Mouse (Mus musculus): ENCODE data around the gene Katna1. TPM values are rescaled to one million over a fixed set of nuclear protein-coding genes. Genes with fewer than 3 reads are reported as not detected.

The Katna1 gene
- 12.8 and 13.2 TPM in 2 replicates for polyA plus RNA-seq (2021; fragmentation: Nextera tagmentation)
- long read RNA-seq, experiment 1, transcript Katna1-201 (11 exons, 1,774 nt), result major isoform, 122 of 167 reads
- long read RNA-seq, experiment 1, partial matches to known transcripts, result 8 of 167 reads
- long read RNA-seq, experiment 1, other reads (novel, unspliced or antisense), result 37 of 167 reads
- long read RNA-seq, experiment 2, transcript Katna1-201 (11 exons, 1,774 nt), result major isoform, 11 of 20 reads
- long read RNA-seq, experiment 2, partial matches to known transcripts, result 7 of 20 reads
- long read RNA-seq, experiment 2, other reads (novel, unspliced or antisense), result 2 of 20 reads

GRCm38 (mm10) chr10:7725751-7726500, at the start of gene Katna1:
Gene Katna1 (plus strand): TSS chr10:7726000.

GRCm38 (mm10) chr10:7680731-7681301, 45.0 kb upstream of the Katna1 start, which contains the start of the genes Pcmt1 and Lats1:
Gene Pcmt1 (minus strand): TSS chr10:7681136.
Gene Lats1 (plus strand): TSS chr10:7681214.

GRCm38 (mm10) chr10:7792751-7793385, 67.1 kb downstream of the Katna1 start, which contains the start of the genes Ginm1 and Ppil4:
Gene Ginm1 (minus strand): TSS chr10:7792824.
Gene Ppil4 (plus strand): TSS chr10:7792891.

Other genes with a start within 250 kb of the Katna1 start
- 66.2 and 95.4 TPM in 2 replicates for gene Lrp11, start 136.2 kb upstream of the Katna1 start, polyA plus RNA-seq (2021; fragmentation: Nextera tagmentation)
- gene Nup43, start 58.5 kb upstream of the Katna1 start, polyA plus RNA-seq (2021; fragmentation: Nextera tagmentation), result 9.5 and 12.1 TPM in 2 replicates
- gene Pcmt1, start 44.9 kb upstream of the Katna1 start, polyA plus RNA-seq (2021; fragmentation: Nextera tagmentation), result 224 and 296 TPM in 2 replicates
- 1.2 and 3.1 TPM in 2 replicates for gene Lats1, start 44.8 kb upstream of the Katna1 start, polyA plus RNA-seq (2021; fragmentation: Nextera tagmentation)
- gene Ginm1, start 66.8 kb downstream of the Katna1 start, polyA plus RNA-seq (2021; fragmentation: Nextera tagmentation), result 38.3 and 40.5 TPM in 2 replicates
- 22.4 and 29.8 TPM in 2 replicates for gene Ppil4, start 66.9 kb downstream of the Katna1 start, polyA plus RNA-seq (2021; fragmentation: Nextera tagmentation)
- gene Zc3h12d, start 106.5 kb downstream of the Katna1 start, polyA plus RNA-seq (2021; fragmentation: Nextera tagmentation), result 0.04 TPM in 1 of 2 replicates, not detected in the other
- gene Tab2, start 230.2 kb downstream of the Katna1 start, polyA plus RNA-seq (2021; fragmentation: Nextera tagmentation), result 6.4 and 9.5 TPM in 2 replicates